Mouse (Mus musculus) embryonic facial prominence, embryonic 12.5 days (tissue): ENCODE results near the gene Hey2. TPM values are rescaled to one million over a fixed set of nuclear protein-coding genes. Genes with fewer than 3 reads are reported as not detected.

ENCODE experiments used
- ATAC-seq: fragments of 200-750 bp; cut with Nextera tagmentation; 2 replicates; pipeline ENCODE4 v1.8.0; 2017; ENCODE audit not compliant: insufficient number of reproducible peaks, insufficient read depth, low FRiP score, low TSS enrichment
- H3K27ac ChIP-seq: fragments of 300-500 bp; sonication (generic); 2 replicates; pipeline ENCODE4 v1.5.1; 2016; ENCODE audit warnings: mild to moderate bottlenecking
- H3K27me3 ChIP-seq: fragments of 300-500 bp; sonication (generic); 2 replicates; pipeline ENCODE4 v1.6.1; 2016; ENCODE audit warnings: mild to moderate bottlenecking, moderate library complexity
- H3K36me3 ChIP-seq: fragments of 300-500 bp; sonication (generic); 2 replicates; pipeline ENCODE4 v1.6.1; 2016; ENCODE audit warnings: mild to moderate bottlenecking
- H3K4me1 ChIP-seq: fragments of 300-500 bp; sonication (generic); 2 replicates; pipeline ENCODE4 v1.6.1; 2016
- H3K4me2 ChIP-seq: fragments of 300-500 bp; sonication (generic); replicated peaks from 2 replicates; pipeline ENCODE4 v1.6.1; 2016; ENCODE audit warnings: mild to moderate bottlenecking, moderate library complexity
- H3K4me3 ChIP-seq: fragments of 300-500 bp; sonication (generic); 2 replicates; pipeline ENCODE4 v1.5.1; 2016; ENCODE audit warnings: mild to moderate bottlenecking
- H3K9ac ChIP-seq: fragments of 300-500 bp; sonication (generic); 2 replicates; pipeline ENCODE4 v1.6.1; 2016; ENCODE audit warnings: mild to moderate bottlenecking, moderate library complexity
- H3K9me3 ChIP-seq: fragments of 300-500 bp; sonication (generic); 2 replicates; pipeline ENCODE4 v1.6.1; 2016; ENCODE audit warnings: mild to moderate bottlenecking, moderate library complexity
- WGBS: fragments of 180-500 bp; shearing (Covaris S2); methylation state at CpG from one replicate; pipeline ENCODE4 v1.1.7; 2016; 5-methylcytosine and 5-hydroxymethylcytosine counted together
- polyA plus RNA-seq: library from polyadenylated mRNA; unstranded; fragments of >200 nt; fragmentation: Nextera tagmentation; extraction: Ambion mirVana; gene quantifications from 2 replicates; pipeline ENCODE4 v1.2.1, GENCODE M21; 2016

Hey2 gene
- polyA plus RNA-seq, 1 experiment from 2014 or later, result 19.2 TPM

DNA sequence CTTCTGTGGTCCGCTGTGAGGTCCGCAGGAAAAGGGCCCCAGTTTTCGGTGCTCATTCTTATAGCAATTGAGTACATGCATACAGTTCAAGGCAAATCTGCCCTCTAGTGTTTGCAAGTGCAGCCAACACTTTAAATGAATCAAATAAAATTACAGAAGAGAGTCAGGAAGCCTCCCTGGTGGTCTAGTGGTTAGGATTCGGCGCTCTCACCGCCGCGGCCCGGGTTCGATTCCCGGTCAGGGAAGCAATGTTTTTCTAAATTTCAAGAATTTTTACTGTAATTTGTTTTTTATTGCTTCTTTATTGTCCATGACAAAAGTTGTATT lies 31.7 kb downstream of the Hey2 start:
- WGBS, result 9% methylated on average over 11 of the region's 11 CpGs
- no peaks in the 10 kb centered on the region for H3K9me3 ChIP-seq
- no peak overlapping the region for H3K27ac ChIP-seq
- H3K36me3 ChIP-seq, result no peaks in the 10 kb centered on the region
- H3K4me2 ChIP-seq, result peak overlapping the region; percentile 39
- no peaks in the 10 kb centered on the region for H3K27me3 ChIP-seq
- ATAC-seq, result peak; percentile 89
- H3K4me1 ChIP-seq, result no peaks in the 10 kb centered on the region
- H3K4me3 ChIP-seq, result peak overlapping the region; percentile 39
- no peak overlapping the region for H3K9ac ChIP-seq

DNA sequence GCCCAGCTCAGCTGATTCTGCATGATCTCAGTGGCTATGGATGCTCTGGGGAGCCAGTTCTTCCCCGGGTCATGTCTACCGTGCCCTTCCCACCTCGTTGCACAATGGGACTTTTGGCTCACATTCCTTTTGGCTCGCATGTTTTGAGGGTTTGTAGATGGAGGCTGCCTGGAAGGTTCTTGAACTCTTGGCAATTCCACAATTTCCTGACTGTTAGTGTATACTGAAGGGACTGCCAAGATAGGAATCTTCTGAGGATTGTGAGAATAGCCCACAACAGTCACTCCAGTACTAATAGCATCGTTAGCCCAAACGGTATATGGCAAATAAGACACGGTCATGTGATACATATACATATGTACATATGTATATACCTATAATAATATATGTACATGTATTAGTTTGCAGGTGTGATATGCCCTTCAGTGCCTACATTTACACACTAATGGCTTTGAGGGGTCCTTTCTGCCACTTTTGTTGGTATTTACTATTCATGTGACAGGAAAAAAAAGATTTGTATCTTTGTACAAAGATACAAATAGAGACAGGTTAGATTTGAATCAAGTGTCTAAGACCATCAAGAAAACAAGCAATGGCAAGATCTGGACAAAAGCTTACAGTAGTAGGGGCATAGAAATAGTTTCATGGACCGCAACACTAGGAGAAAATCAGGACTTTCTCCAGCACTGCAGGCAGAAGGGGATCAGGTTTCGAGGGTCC lies 32.2 kb downstream of the Hey2 start:
- Histone ChIP-seq H3K27ac (no peak overlapping the region), H3K4me2 (peak overlapping the region; percentile 39), H3K36me3 (no peaks in the 10 kb centered on the region), H3K9me3 (no peaks in the 10 kb centered on the region), H3K4me3 (peak overlapping the region; percentile 39), H3K9ac (no peak overlapping the region), H3K4me1 (no peaks in the 10 kb centered on the region), H3K27me3 (no peaks in the 10 kb centered on the region)
- WGBS, result 32% methylated on average over 9 of the region's 9 CpGs
- ATAC-seq, result no peak

DNA sequence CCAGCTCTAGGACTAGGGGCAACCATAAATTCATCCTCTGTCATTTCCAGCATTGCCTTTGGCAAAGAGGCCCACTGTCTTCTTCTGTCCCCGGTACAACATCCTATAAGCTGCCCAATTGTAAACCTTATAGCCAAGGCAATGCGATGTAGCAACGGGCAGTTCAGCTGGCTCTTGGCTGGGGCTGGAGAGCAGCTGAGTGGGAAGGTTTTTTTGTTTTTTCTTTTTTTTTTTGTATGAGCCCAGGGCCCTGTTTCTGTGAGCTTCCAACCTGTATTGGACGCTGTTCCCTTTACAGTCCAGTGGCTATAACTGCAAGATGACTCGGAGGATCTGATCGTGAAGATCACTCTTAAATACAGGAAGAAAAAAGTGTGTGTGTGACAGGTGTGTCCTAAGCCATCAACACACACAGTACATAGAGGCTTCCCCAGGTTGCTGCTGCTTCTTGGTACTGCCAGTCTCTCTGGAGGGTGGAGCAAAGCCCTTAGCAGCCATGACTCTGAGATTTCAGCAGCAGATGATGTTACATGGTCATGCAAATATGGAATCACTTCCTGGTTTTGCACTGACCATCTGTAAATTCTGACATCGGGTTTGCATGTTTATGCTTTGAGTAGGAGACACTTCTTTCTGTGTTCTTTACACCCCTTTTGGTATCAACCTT lies 38.9 kb downstream of the Hey2 start:
- H3K4me3 ChIP-seq, result peak overlapping the region; percentile 87
- no peak for ATAC-seq
- peak overlapping the region; percentile 61 for H3K4me2 ChIP-seq
- H3K9ac ChIP-seq, result peak overlapping the region; percentile 81
- H3K27me3 ChIP-seq, result no peaks in the 10 kb centered on the region
- H3K36me3 ChIP-seq, result no peaks in the 10 kb centered on the region
- peak overlapping the region; percentile 96 for H3K27ac ChIP-seq
- H3K4me1 ChIP-seq, result no peaks in the 10 kb centered on the region; the same call in 1 of the 2 replicates
- no peaks in the 10 kb centered on the region for H3K9me3 ChIP-seq
- WGBS, result 40% methylated on average over 7 of the region's 7 CpGs

DNA sequence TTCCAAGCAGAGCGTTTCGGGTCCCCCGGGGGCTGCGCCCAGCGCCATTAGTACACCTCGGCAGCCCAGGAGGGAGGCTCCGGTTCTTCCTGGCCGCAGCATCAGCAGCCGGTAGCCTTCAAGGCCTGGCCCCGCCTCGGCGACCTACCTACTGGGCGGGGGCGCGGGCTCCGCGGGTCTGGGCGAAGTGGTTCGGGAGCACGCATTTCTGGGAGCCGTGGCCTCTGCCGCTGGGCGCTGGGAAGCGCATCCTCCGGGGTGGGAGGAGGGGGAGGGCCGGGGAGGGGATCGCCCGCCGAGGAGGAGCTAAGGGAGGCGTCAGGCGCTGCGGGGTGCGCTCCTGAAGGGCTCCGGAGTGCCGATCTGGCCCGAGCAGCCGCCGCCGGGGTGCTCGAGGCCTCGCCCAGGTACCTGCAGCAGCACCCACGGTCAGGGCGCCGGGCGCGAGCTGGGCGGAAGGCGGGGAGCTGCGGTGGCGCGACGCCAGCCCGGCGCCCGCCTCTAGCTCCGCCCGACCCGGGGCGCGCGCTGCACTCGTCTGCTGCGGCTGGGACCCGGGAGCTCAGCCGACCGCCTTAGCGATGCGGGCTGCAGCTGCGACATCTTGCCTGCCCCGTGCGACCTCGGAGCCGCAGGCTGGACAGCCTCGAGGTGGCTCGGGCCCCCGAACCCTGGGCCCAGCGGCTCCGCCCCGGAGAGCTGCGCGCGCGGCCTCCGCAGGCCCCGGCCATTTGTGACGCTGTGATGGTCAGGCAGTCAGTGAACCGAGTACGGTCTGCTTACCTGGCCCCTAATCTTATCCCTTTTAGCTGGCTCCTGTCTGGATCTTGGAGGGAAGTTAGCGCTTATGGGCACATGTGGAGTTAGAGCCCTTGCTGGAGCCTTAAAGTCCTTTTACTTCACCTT lies 39.7 kb downstream of the Hey2 start, which contains the start of gene Ncoa7:
Ncoa7 (minus strand) TSS at position 646 of the 906 bp plus-strand sequence.
- WGBS, result under 1% methylated on average over 87 of the region's 89 CpGs

DNA sequence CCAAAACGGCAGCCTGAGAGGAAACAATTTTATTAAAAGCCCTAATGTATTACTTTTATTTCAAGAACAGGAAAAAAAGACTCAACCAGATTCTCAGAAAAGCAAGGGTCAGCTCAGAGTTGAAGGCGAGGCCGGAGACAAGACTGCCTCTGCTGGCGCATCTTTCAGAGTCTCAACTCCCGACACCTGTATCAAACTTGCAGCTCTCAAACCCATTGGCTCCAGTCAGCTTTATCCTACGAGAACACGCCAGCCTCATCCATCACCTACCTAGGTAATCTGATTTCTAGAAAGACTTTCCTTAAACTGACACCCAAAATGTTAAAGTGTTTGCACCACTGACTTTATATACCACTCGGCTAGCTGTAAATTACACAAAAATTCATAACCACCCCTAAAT lies 40.6 kb downstream of the Hey2 start:
- Histone ChIP-seq H3K27me3 (no peaks in the 10 kb centered on the region), H3K9me3 (no peaks in the 10 kb centered on the region), H3K4me3 (peak overlapping the region; percentile 87), H3K36me3 (no peaks in the 10 kb centered on the region), H3K4me1 (no peaks in the 10 kb centered on the region; the same call in 1 of the 2 replicates), H3K4me2 (peak overlapping the region; percentile 61), H3K27ac (peak overlapping the region; percentile 96; the same call in 1 of the 2 replicates), H3K9ac (peak overlapping the region; percentile 81; the same call in 1 of the 2 replicates)
- whole genome bisulfite sequencing, result 9% methylated on average over 8 of the region's 8 CpGs
- no peak for ATAC-seq

More for the DNA sequence above, 39.7 kb downstream of the Hey2 start, which contains the start of gene Ncoa7:
- Histone ChIP-seq H3K27me3 (no peaks in the 10 kb centered on the region), H3K9ac (peak within 1 kb of the TSS; percentile 81), H3K9me3 (no peaks in the 10 kb centered on the region), H3K4me3 (peak within 1 kb of the TSS; percentile 87), H3K27ac (peak within 1 kb of the TSS; percentile 96), H3K4me2 (peak within 1 kb of the TSS; percentile 61), H3K4me1 (no peaks in the 10 kb centered on the region; the same call in 1 of the 2 replicates), H3K36me3 (no peaks in the 10 kb centered on the region)
- ATAC-seq, result peak; percentile 90

DNA sequence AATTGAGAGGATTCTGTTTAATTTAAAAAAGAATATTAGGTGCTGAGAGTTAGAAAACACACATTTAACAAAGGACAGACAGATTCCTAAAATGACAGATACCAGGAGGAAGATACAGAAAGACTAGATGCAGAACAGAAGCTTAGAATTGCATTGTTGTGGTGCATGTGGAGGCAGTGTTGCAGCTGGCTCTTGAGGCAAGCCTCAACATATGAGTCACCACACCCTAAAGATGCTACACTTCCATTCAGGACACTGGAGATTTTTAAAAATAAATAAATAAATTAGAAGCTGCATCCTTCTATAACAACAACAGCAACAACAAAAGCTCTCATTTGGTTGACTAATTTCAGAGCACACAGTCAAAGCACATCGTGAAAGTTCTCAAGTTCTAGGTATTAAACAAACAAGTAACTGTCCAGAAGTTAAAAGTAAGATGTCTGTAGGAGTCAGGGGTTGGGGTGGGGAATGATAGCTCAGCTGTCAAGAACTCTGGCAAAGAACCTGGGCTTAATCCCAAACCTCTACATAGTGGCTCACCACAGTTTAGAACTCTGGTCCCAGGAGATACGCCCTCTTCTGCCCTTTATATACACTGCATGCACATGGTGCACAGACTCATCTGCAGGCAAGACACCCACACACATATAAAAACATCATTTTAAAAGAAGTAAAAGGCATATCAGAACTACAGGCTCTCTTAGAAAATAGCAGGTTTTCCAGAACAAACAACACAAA lies 42.7 kb downstream of the Hey2 start:
- H3K4me1 ChIP-seq, result no peaks in the 10 kb centered on the region; the same call in 1 of the 2 replicates
- H3K27me3 ChIP-seq, result no peaks in the 10 kb centered on the region
- H3K4me3 ChIP-seq, result no peak overlapping the region
- peaks cover 3% of the 10 kb centered on the region; the same call in 1 of the 2 replicates for H3K36me3 ChIP-seq
- H3K27ac ChIP-seq, result no peak overlapping the region
- H3K4me2 ChIP-seq, result no peak overlapping the region
- 88% methylated on average over 2 of the region's 2 CpGs for WGBS
- no peak overlapping the region for H3K9ac ChIP-seq
- ATAC-seq, result no peak
- H3K9me3 ChIP-seq, result 0 out of 2 replicates have a peak, but pooled peaks cover 7% of the 10 kb centered on the region

DNA sequence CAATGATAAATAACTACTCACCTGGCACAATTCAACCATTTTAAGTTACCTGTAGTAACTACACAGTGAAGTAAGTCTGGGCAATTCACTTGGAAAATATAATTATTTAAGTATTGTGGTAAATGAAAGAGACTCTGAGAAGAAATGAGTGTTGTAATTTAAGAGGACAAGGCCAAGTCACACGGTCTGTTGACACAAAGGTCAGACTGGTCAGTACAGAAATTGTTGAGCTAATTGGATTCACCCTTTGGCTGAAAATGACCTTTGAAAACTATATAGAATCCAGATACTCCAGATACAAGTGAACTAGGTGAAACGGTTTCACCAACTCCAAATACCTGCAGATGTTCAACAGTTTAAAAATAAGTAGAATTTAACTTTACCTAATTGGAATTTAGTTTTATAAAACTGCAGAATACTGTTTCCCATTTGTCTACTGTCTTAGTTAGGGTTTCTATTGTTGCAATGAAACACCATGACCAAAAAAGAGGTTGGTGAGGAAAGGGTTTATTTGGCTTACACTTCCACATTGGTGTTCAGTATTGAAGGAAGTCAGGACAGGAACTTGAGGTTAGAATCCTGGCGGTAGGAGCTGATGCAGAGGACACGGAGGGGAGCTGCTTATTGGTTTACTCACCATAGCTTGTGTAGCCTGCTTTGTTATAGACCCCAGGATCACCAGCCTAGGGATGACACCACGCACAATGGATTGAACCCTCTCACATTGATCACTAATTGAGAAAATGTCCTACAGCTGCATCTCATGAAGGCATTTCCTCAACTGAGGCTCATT lies 45.9 kb downstream of the Hey2 start:
- Histone ChIP-seq H3K4me1 (no peaks in the 10 kb centered on the region), H3K4me2 (no peak overlapping the region), H3K27me3 (no peaks in the 10 kb centered on the region), H3K9me3 (0 out of 2 replicates have a peak, but pooled peaks cover 7% of the 10 kb centered on the region), H3K4me3 (no peak overlapping the region), H3K27ac (no peak overlapping the region), H3K9ac (no peak overlapping the region), H3K36me3 (peaks cover 9% of the 10 kb centered on the region; the same call in 1 of the 2 replicates)
- WGBS, result 56% methylated on average over 5 of the region's 5 CpGs
- ATAC-seq, result no peak

DNA sequence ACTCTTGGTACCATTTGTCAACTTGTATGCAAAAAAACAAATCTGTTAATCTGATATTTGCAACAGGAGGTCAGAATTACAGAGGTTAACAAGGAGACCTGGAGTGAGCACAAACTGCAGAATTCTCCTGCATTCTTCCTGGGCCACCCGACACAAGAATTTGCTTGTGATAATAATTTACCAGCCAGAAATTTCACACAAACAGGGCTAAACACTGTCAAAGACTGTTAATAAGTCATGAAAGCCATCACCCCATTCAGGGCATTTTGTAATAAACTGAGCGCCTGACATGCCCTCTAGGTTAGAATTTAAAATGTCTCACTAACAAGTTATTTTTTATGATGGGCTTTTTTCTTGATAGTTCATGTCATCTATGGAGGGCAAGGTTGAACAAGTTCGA lies 51.6 kb downstream of the Hey2 start:
- Histone ChIP-seq H3K9ac (no peak overlapping the region), H3K4me2 (no peak overlapping the region), H3K9me3 (0 out of 2 replicates have a peak, but pooled peaks cover 6% of the 10 kb centered on the region), H3K27ac (no peak overlapping the region), H3K4me1 (no peaks in the 10 kb centered on the region), H3K36me3 (peaks cover 8% of the 10 kb centered on the region; the same call in 1 of the 2 replicates), H3K4me3 (no peak overlapping the region), H3K27me3 (no peaks in the 10 kb centered on the region)
- 85% methylated on average over 3 of the region's 3 CpGs for WGBS
- ATAC-seq, result no peak

DNA sequence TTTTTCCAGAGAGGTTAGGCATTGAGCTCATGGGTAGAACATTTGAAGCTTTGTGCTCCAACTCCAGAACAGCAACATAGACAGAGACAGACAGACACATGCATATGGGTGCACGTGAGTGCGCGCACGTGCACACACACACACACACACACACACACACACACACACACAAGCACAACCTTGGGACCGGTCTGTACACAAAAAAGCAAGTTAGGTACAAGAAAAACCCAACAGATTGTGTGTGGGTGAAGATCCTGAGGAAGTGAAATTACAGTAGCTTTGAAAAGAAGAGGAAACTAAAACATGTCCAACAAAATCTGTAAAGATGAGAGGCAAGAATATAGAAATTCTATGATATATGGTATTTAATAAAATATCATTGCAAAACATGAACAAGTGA lies 53.1 kb downstream of the Hey2 start:
- H3K4me1 ChIP-seq, result no peaks in the 10 kb centered on the region
- H3K4me3 ChIP-seq, result no peak overlapping the region
- no peak for ATAC-seq
- H3K9ac ChIP-seq, result no peak overlapping the region
- H3K36me3 ChIP-seq, result 0 out of 2 replicates have a peak, but pooled peaks cover 5% of the 10 kb centered on the region
- no peaks in the 10 kb centered on the region for H3K9me3 ChIP-seq
- H3K4me2 ChIP-seq, result no peak overlapping the region
- no peaks in the 10 kb centered on the region for H3K27me3 ChIP-seq
- H3K27ac ChIP-seq, result no peak overlapping the region
- 94% methylated on average over 5 of the region's 5 CpGs for WGBS

DNA sequence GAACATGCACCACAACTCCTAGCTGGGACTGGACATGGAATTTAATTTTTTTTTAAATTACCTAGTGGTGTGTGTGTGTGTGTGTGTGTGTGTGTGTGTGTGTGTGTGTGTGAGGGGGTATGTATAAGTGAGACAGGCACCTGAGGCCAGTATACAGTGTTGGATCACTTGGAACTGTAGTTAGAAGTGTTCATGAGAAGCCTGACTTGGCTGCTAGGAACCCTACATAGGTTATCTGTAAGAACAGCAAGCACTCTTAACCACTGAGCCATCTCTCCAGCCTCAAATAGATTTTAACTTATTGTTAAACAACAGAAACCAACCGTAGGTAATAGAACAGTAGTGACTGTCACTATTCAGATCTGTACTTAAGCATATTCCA lies 54.3 kb downstream of the Hey2 start:
- H3K9ac ChIP-seq, result no peak overlapping the region
- H3K9me3 ChIP-seq, result no peaks in the 10 kb centered on the region
- H3K4me3 ChIP-seq, result no peak overlapping the region
- H3K4me1 ChIP-seq, result no peaks in the 10 kb centered on the region
- ATAC-seq, result no peak
- 96% methylated on average over 1 of the region's 1 CpGs for WGBS
- H3K4me2 ChIP-seq, result no peak overlapping the region
- H3K27me3 ChIP-seq, result no peaks in the 10 kb centered on the region
- no peaks in the 10 kb centered on the region for H3K36me3 ChIP-seq
- no peak overlapping the region for H3K27ac ChIP-seq
